Mouse (Mus musculus): Measurements from ENCODE around the gene Eppin. TPM values are rescaled to one million over a fixed set of nuclear protein-coding genes. Genes with fewer than 3 reads are reported as not detected.

The Eppin gene
- polyA plus RNA-seq, 1 experiment from 2014 or later, result not detected

GRCm38 (mm10) chr2:164558991-164559645 lies 34.3 kb downstream of the Eppin start:
- WGBS, result 29% methylated on average over 16 of the region's 16 CpGs
- Histone ChIP-seq H3K9me3 (ENCODE audit: control insufficient read depth, low read length) (no peaks in the 10 kb centered on the region), H3K27me3 (ENCODE audit: control insufficient read depth, insufficient read depth, low read length) (peaks cover 21% of the 10 kb centered on the region), H3K4me3 (ENCODE audit: control insufficient read depth in 1 of 2, insufficient read depth in 1 of 2, low read depth in 1 of 2, low read length in 2 of 2) (no peak overlapping the region), H3K27ac (replicated peaks in 1 of 2; ENCODE audit: control insufficient read depth in 1 of 2, insufficient read depth in 1 of 2, low read depth in 2 of 2, low read length in 2 of 2) (no peak overlapping the region), H3K9ac (ENCODE audit: low read length) (no peak overlapping the region), H3K4me2 (ENCODE audit: low read length) (no peak overlapping the region), H3K4me1 (ENCODE audit: control insufficient read depth in 2 of 2, insufficient read depth in 2 of 2, low read length in 2 of 2) (peaks cover 2 to 14% of the 10 kb centered on the region in 2 experiments; a peak in 3 of 4 replicates), H3K36me3 (ENCODE audit: control insufficient read depth, insufficient read depth, low read length) (no peaks in the 10 kb centered on the region)
- ATAC-seq (ENCODE audit: insufficient number of reproducible peaks, insufficient read depth, low FRiP score, low read depth), result no peak

- ATAC-seq (ENCODE audit: insufficient number of reproducible peaks, insufficient read depth, low FRiP score, low read depth), result no peak
- Histone ChIP-seq H3K36me3 (ENCODE audit: control insufficient read depth, insufficient read depth, low read length) (no peaks in the 10 kb centered on the region), H3K27me3 (ENCODE audit: control insufficient read depth, insufficient read depth, low read length) (peaks cover 18% of the 10 kb centered on the region), H3K4me2 (ENCODE audit: low read length) (no peak overlapping the region), H3K9me3 (ENCODE audit: control insufficient read depth, low read length) (no peaks in the 10 kb centered on the region), H3K9ac (ENCODE audit: low read length) (no peak overlapping the region), H3K4me1 (ENCODE audit: control insufficient read depth in 2 of 2, insufficient read depth in 2 of 2, low read length in 2 of 2) (peaks cover 2 to 12% of the 10 kb centered on the region in 2 experiments; a peak in 3 of 4 replicates), H3K4me3 (ENCODE audit: control insufficient read depth in 1 of 2, insufficient read depth in 1 of 2, low read depth in 1 of 2, low read length in 2 of 2) (no peak overlapping the region), H3K27ac (replicated peaks in 1 of 2; ENCODE audit: control insufficient read depth in 1 of 2, insufficient read depth in 1 of 2, low read depth in 2 of 2, low read length in 2 of 2) (no peak overlapping the region)
- 80% methylated on average over 8 of the region's 8 CpGs for WGBS
These were observed 35.0 kb downstream of the Eppin start for GRCm38 (mm10) chr2:164558426-164558825.

- H3K9me3 ChIP-seq (ENCODE audit: control insufficient read depth, low read length), result no peaks in the 10 kb centered on the region
- ATAC-seq (ENCODE audit: insufficient number of reproducible peaks, insufficient read depth, low FRiP score, low read depth), result no peak
These were observed 41.9 kb downstream of the Eppin start for GRCm38 (mm10) chr2:164551502-164551901.

GRCm38 (mm10) chr2:164550895-164551269 lies 42.5 kb downstream of the Eppin start:
- H3K27ac ChIP-seq (replicated peaks in 1 of 2; ENCODE audit: control insufficient read depth in 1 of 2, insufficient read depth in 1 of 2, low read depth in 2 of 2, low read length in 2 of 2), result no peak overlapping the region
- H3K9ac ChIP-seq (ENCODE audit: low read length), result no peak overlapping the region
- H3K4me1 ChIP-seq (ENCODE audit: control insufficient read depth in 2 of 2, insufficient read depth in 2 of 2, low read length in 2 of 2), result no peaks in the 10 kb centered on the region
- H3K36me3 ChIP-seq (ENCODE audit: control insufficient read depth, insufficient read depth, low read length), result no peaks in the 10 kb centered on the region
- no peak overlapping the region for H3K4me2 ChIP-seq (ENCODE audit: low read length)
- WGBS, result 60% methylated on average over 2 of the region's 2 CpGs
- H3K9me3 ChIP-seq (ENCODE audit: control insufficient read depth, low read length), result no peaks in the 10 kb centered on the region
- no peak overlapping the region for H3K4me3 ChIP-seq (ENCODE audit: control insufficient read depth in 1 of 2, insufficient read depth in 1 of 2, low read depth in 1 of 2, low read length in 2 of 2)
- H3K27me3 ChIP-seq (ENCODE audit: control insufficient read depth, insufficient read depth, low read length), result peaks cover 4% of the 10 kb centered on the region; the same call in 1 of the 2 replicates
- no peak for ATAC-seq (ENCODE audit: insufficient number of reproducible peaks, insufficient read depth, low FRiP score, low read depth)

More at GRCm38 (mm10) chr2:164551502-164551901, 41.9 kb downstream of the Eppin start:
- H3K36me3 ChIP-seq (ENCODE audit: control insufficient read depth, insufficient read depth, low read length), result no peaks in the 10 kb centered on the region
- WGBS, result 87% methylated on average over 9 of the region's 9 CpGs
- H3K4me3 ChIP-seq (ENCODE audit: control insufficient read depth in 1 of 2, insufficient read depth in 1 of 2, low read depth in 1 of 2, low read length in 2 of 2), result no peak overlapping the region
- no peaks in the 10 kb centered on the region for H3K4me1 ChIP-seq (ENCODE audit: control insufficient read depth in 2 of 2, insufficient read depth in 2 of 2, low read length in 2 of 2)
- H3K27me3 ChIP-seq (ENCODE audit: control insufficient read depth, insufficient read depth, low read length), result peaks cover 4% of the 10 kb centered on the region; the same call in 1 of the 2 replicates
- H3K4me2 ChIP-seq (ENCODE audit: low read length), result no peak overlapping the region
- H3K9ac ChIP-seq (ENCODE audit: low read length), result no peak overlapping the region
- H3K27ac ChIP-seq (replicated peaks in 1 of 2; ENCODE audit: control insufficient read depth in 1 of 2, insufficient read depth in 1 of 2, low read depth in 2 of 2, low read length in 2 of 2), result no peak overlapping the region

- H3K9me3 ChIP-seq (ENCODE audit: control insufficient read depth, low read length), result no peaks in the 10 kb centered on the region
- no peaks in the 10 kb centered on the region for H3K4me1 ChIP-seq (ENCODE audit: control insufficient read depth in 2 of 2, insufficient read depth in 2 of 2, low read length in 2 of 2)
- 23% methylated on average over 10 of the region's 10 CpGs for WGBS
- H3K27ac ChIP-seq (replicated peaks in 1 of 2; ENCODE audit: control insufficient read depth in 1 of 2, insufficient read depth in 1 of 2, low read depth in 2 of 2, low read length in 2 of 2), result no peak overlapping the region
- no peak overlapping the region for H3K9ac ChIP-seq (ENCODE audit: low read length)
- H3K4me3 ChIP-seq (ENCODE audit: control insufficient read depth in 1 of 2, insufficient read depth in 1 of 2, low read depth in 1 of 2, low read length in 2 of 2), result no peak overlapping the region
- no peak overlapping the region for H3K4me2 ChIP-seq (ENCODE audit: low read length)
- H3K27me3 ChIP-seq (ENCODE audit: control insufficient read depth, insufficient read depth, low read length), result peaks cover 4% of the 10 kb centered on the region; the same call in 1 of the 2 replicates
- no peak for ATAC-seq (ENCODE audit: insufficient number of reproducible peaks, insufficient read depth, low FRiP score, low read depth)
- H3K36me3 ChIP-seq (ENCODE audit: control insufficient read depth, insufficient read depth, low read length), result no peaks in the 10 kb centered on the region
These were observed 43.2 kb downstream of the Eppin start for GRCm38 (mm10) chr2:164549963-164550894.

GRCm38 (mm10) chr2:164549338-164549737 lies 44.1 kb downstream of the Eppin start:
- Histone ChIP-seq H3K9ac (ENCODE audit: low read length) (no peak overlapping the region), H3K27me3 (ENCODE audit: control insufficient read depth, insufficient read depth, low read length) (peaks cover 4% of the 10 kb centered on the region; the same call in 1 of the 2 replicates), H3K9me3 (ENCODE audit: control insufficient read depth, low read length) (no peaks in the 10 kb centered on the region), H3K4me3 (ENCODE audit: control insufficient read depth in 1 of 2, insufficient read depth in 1 of 2, low read depth in 1 of 2, low read length in 2 of 2) (no peak overlapping the region), H3K36me3 (ENCODE audit: control insufficient read depth, insufficient read depth, low read length) (no peaks in the 10 kb centered on the region), H3K4me1 (ENCODE audit: control insufficient read depth in 2 of 2, insufficient read depth in 2 of 2, low read length in 2 of 2) (no peaks in the 10 kb centered on the region), H3K4me2 (ENCODE audit: low read length) (no peak overlapping the region), H3K27ac (replicated peaks in 1 of 2; ENCODE audit: control insufficient read depth in 1 of 2, insufficient read depth in 1 of 2, low read depth in 2 of 2, low read length in 2 of 2) (no peak overlapping the region)
- whole genome bisulfite sequencing, result 30% methylated on average over 4 of the region's 4 CpGs
- ATAC-seq (ENCODE audit: insufficient number of reproducible peaks, insufficient read depth, low FRiP score, low read depth), result no peak

- no peak overlapping the region for H3K4me3 ChIP-seq (ENCODE audit: control insufficient read depth in 1 of 2, insufficient read depth in 1 of 2, low read depth in 1 of 2, low read length in 2 of 2)
- no peak overlapping the region for H3K9ac ChIP-seq (ENCODE audit: low read length)
- no peaks in the 10 kb centered on the region for H3K4me1 ChIP-seq (ENCODE audit: control insufficient read depth in 2 of 2, insufficient read depth in 2 of 2, low read length in 2 of 2)
- no peak overlapping the region for H3K27ac ChIP-seq (replicated peaks in 1 of 2; ENCODE audit: control insufficient read depth in 1 of 2, insufficient read depth in 1 of 2, low read depth in 2 of 2, low read length in 2 of 2)
- 0 out of 2 replicates have a peak, but pooled peaks cover 3% of the 10 kb centered on the region for H3K9me3 ChIP-seq (ENCODE audit: control insufficient read depth, low read length)
- H3K36me3 ChIP-seq (ENCODE audit: control insufficient read depth, insufficient read depth, low read length), result no peaks in the 10 kb centered on the region
- no peaks in the 10 kb centered on the region for H3K27me3 ChIP-seq (ENCODE audit: control insufficient read depth, insufficient read depth, low read length)
- H3K4me2 ChIP-seq (ENCODE audit: low read length), result no peak overlapping the region
- 39% methylated on average over 5 of the region's 5 CpGs for WGBS
- ATAC-seq (ENCODE audit: insufficient number of reproducible peaks, insufficient read depth, low FRiP score, low read depth), result no peak
These were observed 48.8 kb downstream of the Eppin start for GRCm38 (mm10) chr2:164544454-164545097.

Data from heart, embryonic 14.5 days (tissue).